Mouse (Mus musculus): ENCODE results near the gene Lingo4. TPM values are rescaled to one million over a fixed set of nuclear protein-coding genes. Genes with fewer than 3 reads are reported as not detected.

Gene Lingo4
- total and polyA plus RNA-seq, 2 experiments from 2014 or later, result 1.5 to 1.6 TPM

DNA sequence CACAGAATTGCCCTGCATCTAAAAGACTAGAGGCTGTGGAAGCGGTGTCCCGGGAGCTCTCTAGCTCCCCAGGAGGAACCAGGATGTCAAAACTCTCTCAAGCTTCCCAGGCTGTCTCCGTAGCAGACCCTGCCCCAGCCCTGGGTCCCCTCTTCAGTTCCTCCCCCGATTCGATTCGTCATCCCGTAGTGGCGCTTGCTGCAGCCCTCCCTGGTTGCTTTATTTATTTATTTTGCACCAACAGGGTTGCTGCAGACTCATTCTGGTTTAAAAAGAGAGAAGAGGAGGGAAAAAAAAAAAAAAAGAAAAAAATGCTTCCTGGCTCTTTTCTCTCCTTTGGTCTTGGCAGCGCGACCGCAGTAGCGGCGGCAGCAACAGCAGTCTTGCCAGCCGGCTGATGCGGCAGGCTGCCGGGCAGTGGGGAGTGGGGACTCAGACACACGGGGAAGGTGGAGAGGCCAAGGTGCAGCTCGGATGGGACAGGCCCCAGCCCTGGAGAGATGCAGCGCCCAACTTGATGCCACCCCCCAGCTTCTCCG, 695 bp downstream of the Lingo4 start:
- ATAC-seq (ENCODE audit: low FRiP score) (peak; percentile 79), DNase-seq (ENCODE audit: low spot score) (peak; percentile 80)
- H3K4me3 ChIP-seq (ENCODE audit: low read depth, low read length), result peak overlapping the region; percentile 33
- H3K27me3 ChIP-seq (ENCODE audit: insufficient read depth, low read length), result no peaks in the 10 kb centered on the region; the same call in none of the 2 replicates
- no peaks in the 10 kb centered on the region for H3K9me3 ChIP-seq (ENCODE audit: low read length)
- WGBS, result under 1% methylated on average over 20 of the region's 20 CpGs
- TF ChIP-seq CTCF (IDR thresholded peaks at IDR 0.05), result peak; percentile 52
- H3K9ac ChIP-seq (replicated peaks; ENCODE audit: low read length, poor library complexity, severe bottlenecking), result peak overlapping the region; percentile 47
- H3K4me1 ChIP-seq (ENCODE audit: insufficient read depth, low read length), result no peaks in the 10 kb centered on the region; the same call in 1 of the 2 replicates
- peak overlapping the region; percentile 69 for H3K4me2 ChIP-seq (ENCODE audit: low read depth, low read length, poor library complexity, severe bottlenecking)
- H3K27ac ChIP-seq (ENCODE audit: low read depth, low read length), result no peak overlapping the region
- no peaks in the 10 kb centered on the region for H3K36me3 ChIP-seq (ENCODE audit: insufficient read depth, low read length)

DNA sequence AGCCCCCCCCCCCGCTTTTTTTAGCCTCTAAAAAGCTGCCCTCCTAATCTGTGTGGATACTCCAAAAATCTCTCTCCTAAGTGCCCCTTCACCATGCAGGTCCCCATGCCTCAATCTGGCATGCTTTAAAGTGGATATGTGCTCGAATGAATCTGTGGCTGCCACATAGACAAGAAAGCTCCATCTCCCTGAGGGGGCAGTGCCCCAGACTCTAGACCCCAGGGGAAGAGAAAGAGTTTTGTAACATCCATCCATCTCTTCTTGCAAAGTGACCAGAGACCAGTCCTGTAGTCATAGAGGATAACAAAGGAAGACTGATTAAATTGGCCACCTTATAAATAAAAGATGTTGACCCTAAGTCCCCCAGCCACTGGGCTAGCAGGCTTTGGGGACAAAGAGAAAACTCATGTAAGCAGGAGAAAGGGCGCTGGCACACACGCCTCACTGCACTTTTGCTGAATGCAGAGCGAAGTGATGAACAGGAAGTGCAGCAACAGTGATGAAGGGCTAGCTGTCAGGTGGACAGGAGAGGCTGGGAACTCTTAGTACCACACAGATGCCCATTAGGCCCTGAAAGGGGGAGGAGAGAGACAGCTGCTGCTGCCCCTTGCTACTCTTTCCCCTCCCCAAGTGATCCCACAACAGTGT, 1.5 kb downstream of the Lingo4 start:
- H3K9me3 ChIP-seq (ENCODE audit: low read length), result no peaks in the 10 kb centered on the region
- ATAC-seq (ENCODE audit: low FRiP score) (no peak), DNase-seq (ENCODE audit: low spot score) (peak; percentile 14)
- H3K4me3 ChIP-seq (ENCODE audit: low read depth, low read length), result peak overlapping the region; percentile 33
- peak overlapping the region; percentile 69 for H3K4me2 ChIP-seq (ENCODE audit: low read depth, low read length, poor library complexity, severe bottlenecking)
- no peak for TF ChIP-seq CTCF (IDR thresholded peaks at IDR 0.05)
- 0 out of 2 replicates have a peak overlapping the region, but pooled peaks have one; percentile 19 for H3K9ac ChIP-seq (replicated peaks; ENCODE audit: low read length, poor library complexity, severe bottlenecking)
- H3K27me3 ChIP-seq (ENCODE audit: insufficient read depth, low read length), result no peaks in the 10 kb centered on the region; the same call in none of the 2 replicates
- WGBS, result 27% methylated on average over 5 of the region's 5 CpGs
- no peak overlapping the region for H3K27ac ChIP-seq (ENCODE audit: low read depth, low read length)
- no peaks in the 10 kb centered on the region for H3K36me3 ChIP-seq (ENCODE audit: insufficient read depth, low read length)
- H3K4me1 ChIP-seq (ENCODE audit: insufficient read depth, low read length), result no peaks in the 10 kb centered on the region; the same call in 1 of the 2 replicates

DNA sequence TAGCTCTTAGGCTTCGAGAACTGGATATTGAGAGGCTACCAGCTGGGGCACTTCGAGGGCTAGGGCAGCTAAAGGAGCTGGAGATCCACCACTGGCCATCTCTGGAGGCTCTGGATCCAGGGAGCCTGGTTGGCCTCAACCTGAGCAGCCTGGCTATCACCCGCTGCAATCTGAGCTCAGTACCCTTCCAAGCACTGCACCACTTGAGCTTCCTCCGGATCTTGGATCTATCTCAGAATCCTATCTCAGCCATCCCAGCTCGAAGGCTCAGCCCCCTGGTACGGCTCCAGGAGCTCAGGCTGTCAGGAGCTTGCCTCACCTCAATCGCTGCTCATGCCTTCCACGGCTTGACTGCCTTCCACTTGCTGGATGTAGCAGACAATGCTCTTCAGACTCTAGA, 4.1 kb downstream of the Lingo4 start:
- Histone ChIP-seq H3K4me1 (ENCODE audit: insufficient read depth, low read length) (no peaks in the 10 kb centered on the region; the same call in 1 of the 2 replicates), H3K4me3 (ENCODE audit: low read depth, low read length) (no peak overlapping the region), H3K36me3 (ENCODE audit: insufficient read depth, low read length) (no peaks in the 10 kb centered on the region), H3K27ac (ENCODE audit: low read depth, low read length) (no peak overlapping the region), H3K27me3 (ENCODE audit: insufficient read depth, low read length) (no peaks in the 10 kb centered on the region; the same call in 1 of the 2 replicates), H3K9me3 (ENCODE audit: low read length) (no peaks in the 10 kb centered on the region), H3K4me2 (ENCODE audit: low read depth, low read length, poor library complexity, severe bottlenecking) (no peak overlapping the region), H3K9ac (replicated peaks; ENCODE audit: low read length, poor library complexity, severe bottlenecking) (no peak overlapping the region)
- WGBS, result 80% methylated on average over 8 of the region's 8 CpGs
- no peak for DNase-seq (ENCODE audit: low spot score)
- TF ChIP-seq CTCF (IDR thresholded peaks at IDR 0.05), result no peak
- ATAC-seq (ENCODE audit: low FRiP score), result no peak

DNA sequence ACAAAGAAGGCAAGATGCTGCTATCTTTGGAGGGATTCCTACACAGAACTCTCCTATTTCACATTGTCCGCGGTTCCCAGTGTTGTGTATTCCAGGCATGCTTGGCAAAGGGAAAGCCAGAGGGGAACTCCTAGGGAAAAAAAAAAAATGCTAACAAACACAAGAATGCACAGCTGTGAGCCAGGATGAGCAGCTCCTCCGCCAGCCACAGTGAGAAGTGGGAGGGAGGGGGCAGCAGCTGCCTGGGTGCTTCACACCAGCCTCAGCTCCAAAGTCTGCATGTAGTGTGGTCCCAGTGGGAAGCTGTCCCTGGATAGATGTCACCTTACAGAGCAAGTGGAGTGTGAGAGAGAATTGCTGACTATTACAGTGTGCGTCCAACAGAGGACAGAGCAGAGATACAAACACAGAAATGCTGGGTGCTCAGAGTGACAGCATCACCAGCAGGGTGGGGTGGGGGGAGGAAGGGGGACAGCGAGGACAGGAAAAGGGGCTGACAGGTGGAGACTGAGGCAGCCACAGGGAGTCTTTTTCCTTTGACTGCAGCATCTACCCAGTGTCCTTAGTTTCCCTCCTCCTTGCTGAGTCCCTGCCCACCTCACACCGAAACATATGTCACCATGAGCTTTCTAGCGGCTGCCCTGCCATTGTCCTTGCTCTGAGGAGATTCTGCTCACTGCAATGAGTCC, 6.2 kb downstream of the Lingo4 start:
- DNase-seq (ENCODE audit: low spot score), result peak; percentile 24

DNA sequence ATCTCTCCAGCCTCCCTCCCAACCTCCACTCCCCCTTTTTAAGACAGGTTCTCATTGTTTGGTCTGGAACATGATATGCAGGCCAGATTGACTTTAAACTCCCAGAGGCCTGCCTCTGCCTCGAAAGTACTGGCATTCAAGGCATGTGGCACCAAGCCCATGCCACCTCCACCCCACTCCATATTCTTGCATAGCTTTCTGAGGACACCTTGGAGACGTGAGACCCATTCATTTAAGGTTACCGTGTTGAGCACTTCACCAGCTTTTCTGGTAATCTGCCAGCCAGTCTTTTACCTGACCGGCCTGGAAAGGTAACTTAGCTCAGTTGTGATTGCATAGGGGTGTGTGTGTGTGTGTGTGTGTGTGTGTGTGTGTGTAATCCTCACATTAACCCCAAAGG, 7.2 kb downstream of the Lingo4 start:
- Histone ChIP-seq H3K9me3 (ENCODE audit: low read length) (no peaks in the 10 kb centered on the region), H3K4me3 (ENCODE audit: low read depth, low read length) (no peak overlapping the region), H3K27ac (ENCODE audit: low read depth, low read length) (no peak overlapping the region), H3K4me1 (ENCODE audit: insufficient read depth, low read length) (no peaks in the 10 kb centered on the region), H3K36me3 (ENCODE audit: insufficient read depth, low read length) (no peaks in the 10 kb centered on the region), H3K9ac (replicated peaks; ENCODE audit: low read length, poor library complexity, severe bottlenecking) (no peak overlapping the region), H3K4me2 (ENCODE audit: low read depth, low read length, poor library complexity, severe bottlenecking) (no peak overlapping the region), H3K27me3 (ENCODE audit: insufficient read depth, low read length) (no peaks in the 10 kb centered on the region; the same call in 1 of the 2 replicates)
- ATAC-seq (ENCODE audit: low FRiP score), result no peak
- no peak for DNase-seq (ENCODE audit: low spot score)
- WGBS, result 79% methylated on average over 4 of the region's 4 CpGs
- TF ChIP-seq CTCF (IDR thresholded peaks at IDR 0.05), result no peak

More for the DNA sequence above, 6.2 kb downstream of the Lingo4 start:
- Histone ChIP-seq H3K27ac (ENCODE audit: low read depth, low read length) (no peak overlapping the region), H3K4me1 (ENCODE audit: insufficient read depth, low read length) (no peaks in the 10 kb centered on the region; the same call in 1 of the 2 replicates), H3K27me3 (ENCODE audit: insufficient read depth, low read length) (no peaks in the 10 kb centered on the region; the same call in 1 of the 2 replicates), H3K9me3 (ENCODE audit: low read length) (no peaks in the 10 kb centered on the region), H3K9ac (replicated peaks; ENCODE audit: low read length, poor library complexity, severe bottlenecking) (no peak overlapping the region), H3K4me3 (ENCODE audit: low read depth, low read length) (no peak overlapping the region), H3K36me3 (ENCODE audit: insufficient read depth, low read length) (no peaks in the 10 kb centered on the region), H3K4me2 (ENCODE audit: low read depth, low read length, poor library complexity, severe bottlenecking) (no peak overlapping the region)
- peak; percentile 5; the same call in 1 of the 2 replicates for TF ChIP-seq CTCF (IDR thresholded peaks at IDR 0.05)
- peak; percentile 18; the same call in 1 of the 2 replicates for ATAC-seq (ENCODE audit: low FRiP score)
- 25% methylated on average over 7 of the region's 7 CpGs for WGBS
